Mouse (Mus musculus): ENCODE data around the gene Nfkbie. TPM values are rescaled to one million over a fixed set of nuclear protein-coding genes. Genes with fewer than 3 reads are reported as not detected.

Gene Nfkbie
- total and polyA plus RNA-seq, 3 experiments, result 5.9 to 11.1 (median 9.2) TPM

DNA sequence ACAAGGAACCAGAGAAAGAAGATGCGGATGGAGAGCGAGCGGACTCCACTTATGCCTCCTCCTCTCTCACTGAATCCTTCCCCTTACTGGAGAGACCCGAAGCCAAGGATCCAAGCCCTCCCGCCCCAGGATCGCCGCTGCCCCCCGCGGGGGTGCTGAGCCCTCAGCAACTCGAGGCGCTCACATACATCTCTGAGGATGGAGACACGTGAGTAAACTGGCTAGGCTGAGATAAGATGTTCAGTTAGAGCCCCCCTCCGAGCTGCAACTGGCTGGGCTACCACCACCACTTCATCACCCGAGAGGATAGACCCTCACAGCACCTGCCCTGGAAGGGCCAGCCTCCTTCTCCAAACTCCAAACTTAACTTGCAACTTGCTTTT, 595 bp downstream of the Nfkbie start:
- peaks cover 52% of the 10 kb centered on the region for H3K4me1 ChIP-seq (ENCODE audit: insufficient read depth, low read depth, low read length)
- H3K27me3 ChIP-seq (ENCODE audit: insufficient read depth, low read length), result peaks cover 12% of the 10 kb centered on the region
- H3K9me3 ChIP-seq (replicated peaks), result no peaks in the 10 kb centered on the region
- peak; percentile 35 for DNase-seq (ENCODE audit: low spot score)
- no peak for TF ChIP-seq GATA2 (IDR thresholded peaks at IDR 0.05; ENCODE audit: borderline replicate concordance, low read depth, low read length)
- H3K4me3 ChIP-seq (ENCODE audit: low read depth, low read length), result peak overlapping the region; percentile 83
- ATAC-seq (ENCODE audit: extremely low read depth, insufficient number of reproducible peaks, low FRiP score, poor library complexity, severe bottlenecking), result no peak
- peaks cover 36% of the 10 kb centered on the region for H3K36me3 ChIP-seq (replicated peaks)

- ATAC-seq (ENCODE audit: extremely low read depth, insufficient number of reproducible peaks, low FRiP score, poor library complexity, severe bottlenecking), result no peak; the same call in 1 of the 2 replicates
These were observed 1.2 kb downstream of the Nfkbie start for GRCm38 (mm10) chr17:45556514-45557245.

DNA sequence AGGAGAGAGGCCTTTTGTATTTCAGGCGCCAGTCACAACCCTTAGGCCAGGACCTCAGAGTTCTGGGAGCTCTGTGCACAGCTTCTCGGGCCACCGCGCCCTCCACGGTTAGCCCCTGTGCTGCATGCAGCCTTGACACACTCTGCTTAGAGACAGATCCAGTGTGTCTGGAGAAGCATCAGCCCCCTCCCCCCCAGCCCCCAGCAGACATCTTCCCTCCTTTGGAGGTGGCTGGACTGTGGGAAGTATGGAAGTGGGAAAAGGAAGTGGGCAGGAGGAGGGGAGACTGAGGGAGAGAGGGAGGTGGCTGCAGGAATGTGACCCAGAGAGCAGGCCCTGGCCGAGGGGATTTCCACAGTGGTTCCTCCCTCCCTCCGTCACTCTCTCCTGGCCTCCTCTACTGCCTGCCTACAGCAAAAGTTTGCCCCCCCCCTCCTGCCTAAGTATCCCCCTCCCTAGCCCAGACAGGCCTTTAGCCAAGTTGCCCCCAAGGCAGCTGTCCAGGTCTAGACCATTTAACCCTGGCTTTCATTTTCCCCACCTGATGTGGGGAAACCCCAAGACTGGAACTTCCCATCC, 1.8 kb downstream of the Nfkbie start:
- ATAC-seq (ENCODE audit: extremely low read depth, insufficient number of reproducible peaks, low FRiP score, poor library complexity, severe bottlenecking) (0 out of 2 replicates have a peak, but pooled peaks have one; percentile 10), DNase-seq (ENCODE audit: low spot score) (no peak)
- no peaks in the 10 kb centered on the region for H3K9me3 ChIP-seq (replicated peaks)
- peak overlapping the region; percentile 83 for H3K4me3 ChIP-seq (ENCODE audit: low read depth, low read length)
- peaks cover 44% of the 10 kb centered on the region for H3K36me3 ChIP-seq (replicated peaks)
- TF ChIP-seq CTCF (IDR thresholded peaks at IDR 0.05; ENCODE audit: low read depth, low read length) (no peak), TAL1 (conservative IDR thresholded peaks at IDR 0.05; ENCODE audit: low read depth, low read length) (no peak), GATA2 (IDR thresholded peaks at IDR 0.05; ENCODE audit: borderline replicate concordance, low read depth, low read length) (no peak), GATA1 (IDR thresholded peaks at IDR 0.05; ENCODE audit: borderline replicate concordance, low read length) (no peak), POLR2AphosphoS5 (IDR thresholded peaks at IDR 0.05; ENCODE audit: insufficient replicate concordance, low read depth, low read length) (no peak)
- H3K4me1 ChIP-seq (ENCODE audit: insufficient read depth, low read depth, low read length), result peaks cover 48% of the 10 kb centered on the region
- H3K27me3 ChIP-seq (ENCODE audit: insufficient read depth, low read length), result peaks cover 7% of the 10 kb centered on the region

More at GRCm38 (mm10) chr17:45556514-45557245, 1.2 kb downstream of the Nfkbie start:
- DNase-seq (ENCODE audit: low spot score), result peak; percentile 72
- Histone ChIP-seq H3K9me3 (replicated peaks) (no peaks in the 10 kb centered on the region), H3K4me3 (ENCODE audit: low read depth, low read length) (peak overlapping the region; percentile 83), H3K27me3 (ENCODE audit: insufficient read depth, low read length) (peaks cover 7% of the 10 kb centered on the region), H3K36me3 (replicated peaks) (peaks cover 38% of the 10 kb centered on the region), H3K4me1 (ENCODE audit: insufficient read depth, low read depth, low read length) (peaks cover 52% of the 10 kb centered on the region)
- TF ChIP-seq CTCF (IDR thresholded peaks at IDR 0.05; ENCODE audit: low read depth, low read length) (no peak), TAL1 (conservative IDR thresholded peaks at IDR 0.05; ENCODE audit: low read depth, low read length) (no peak), POLR2AphosphoS5 (IDR thresholded peaks at IDR 0.05; ENCODE audit: insufficient replicate concordance, low read depth, low read length) (no peak), GATA2 (IDR thresholded peaks at IDR 0.05; ENCODE audit: borderline replicate concordance, low read depth, low read length) (no peak), GATA1 (IDR thresholded peaks at IDR 0.05; ENCODE audit: borderline replicate concordance, low read length) (no peak)

GRCm38 (mm10) chr17:45557998-45558862, 2.7 kb downstream of the Nfkbie start:
- Histone ChIP-seq H3K4me3 (ENCODE audit: low read depth, low read length) (peak overlapping the region; percentile 6; the same call in 1 of the 2 replicates), H3K9me3 (replicated peaks) (no peaks in the 10 kb centered on the region), H3K4me1 (ENCODE audit: insufficient read depth, low read depth, low read length) (peaks cover 51% of the 10 kb centered on the region), H3K36me3 (replicated peaks) (peaks cover 52% of the 10 kb centered on the region), H3K27me3 (ENCODE audit: insufficient read depth, low read length) (peaks cover 3% of the 10 kb centered on the region; the same call in 1 of the 2 replicates)
- no peak for ATAC-seq (ENCODE audit: extremely low read depth, insufficient number of reproducible peaks, low FRiP score, poor library complexity, severe bottlenecking)
- TF ChIP-seq TAL1 (conservative IDR thresholded peaks at IDR 0.05; ENCODE audit: low read depth, low read length), result no peak
- TF ChIP-seq CTCF (IDR thresholded peaks at IDR 0.05; ENCODE audit: low read depth, low read length), result no peak
- TF ChIP-seq GATA2 (IDR thresholded peaks at IDR 0.05; ENCODE audit: borderline replicate concordance, low read depth, low read length), result no peak
- no peak for TF ChIP-seq POLR2AphosphoS5 (IDR thresholded peaks at IDR 0.05; ENCODE audit: insufficient replicate concordance, low read depth, low read length)
- TF ChIP-seq GATA1 (IDR thresholded peaks at IDR 0.05; ENCODE audit: borderline replicate concordance, low read length), result no peak
- DNase-seq (ENCODE audit: low spot score), result no peak

DNA sequence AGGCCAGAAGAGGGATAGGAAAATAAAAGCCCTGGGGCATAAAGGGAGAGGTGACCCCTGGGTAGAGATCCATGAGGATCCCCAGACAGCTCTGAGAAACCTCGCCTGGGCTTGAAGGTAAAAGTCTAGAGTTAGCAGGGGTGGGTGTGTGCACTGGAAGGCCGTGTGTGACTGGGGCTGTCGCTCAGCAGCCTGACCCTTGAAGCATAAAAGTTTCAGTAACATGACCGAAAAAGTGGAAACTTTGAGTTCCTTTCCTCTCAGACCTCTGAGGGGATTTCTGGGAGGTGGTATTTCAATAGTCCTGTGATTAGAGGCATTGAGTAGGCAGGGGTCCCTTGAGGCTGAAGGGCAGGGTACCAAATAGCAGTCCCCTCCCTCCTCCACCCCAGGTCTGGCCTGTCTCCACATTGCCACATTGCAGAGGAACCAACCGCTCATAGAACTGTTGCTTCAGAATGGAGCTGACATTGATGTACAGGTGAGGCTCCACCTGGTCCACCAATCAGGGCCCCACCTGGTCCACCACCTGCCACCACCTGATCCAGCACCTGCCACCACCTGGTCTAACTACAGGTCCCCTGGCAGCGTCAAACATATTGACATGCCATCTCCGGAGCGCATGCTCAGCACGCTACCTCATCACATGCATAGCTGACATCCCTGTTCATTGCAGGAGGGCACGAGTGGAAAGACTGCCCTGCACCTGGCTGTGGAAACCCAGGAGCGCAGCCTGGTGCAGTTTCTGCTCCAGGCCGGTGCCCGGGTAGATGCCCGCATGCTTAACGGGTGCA, 4.4 kb downstream of the Nfkbie start:
- Histone ChIP-seq H3K36me3 (replicated peaks) (peaks cover 55% of the 10 kb centered on the region), H3K4me3 (ENCODE audit: low read depth, low read length) (no peak overlapping the region), H3K4me1 (ENCODE audit: insufficient read depth, low read depth, low read length) (peaks cover 54% of the 10 kb centered on the region), H3K9me3 (replicated peaks) (no peaks in the 10 kb centered on the region), H3K27me3 (ENCODE audit: insufficient read depth, low read length) (no peaks in the 10 kb centered on the region)
- ATAC-seq (ENCODE audit: extremely low read depth, insufficient number of reproducible peaks, low FRiP score, poor library complexity, severe bottlenecking), result no peak
- TF ChIP-seq GATA1 (IDR thresholded peaks at IDR 0.05; ENCODE audit: borderline replicate concordance, low read length), result no peak
- no peak for TF ChIP-seq TAL1 (conservative IDR thresholded peaks at IDR 0.05; ENCODE audit: low read depth, low read length)
- no peak for TF ChIP-seq CTCF (IDR thresholded peaks at IDR 0.05; ENCODE audit: low read depth, low read length)
- no peak for TF ChIP-seq POLR2AphosphoS5 (IDR thresholded peaks at IDR 0.05; ENCODE audit: insufficient replicate concordance, low read depth, low read length)
- TF ChIP-seq GATA2 (IDR thresholded peaks at IDR 0.05; ENCODE audit: borderline replicate concordance, low read depth, low read length), result no peak
- no peak for DNase-seq (ENCODE audit: low spot score)
